Mouse (Mus musculus) kidney, embryonic 14.5 days (tissue): ENCODE measurements around the gene Naga. TPM values are rescaled to one million over a fixed set of nuclear protein-coding genes. Genes with fewer than 3 reads are reported as not detected.

Source experiments
- ATAC-seq: fragments of 200-750 bp; cut with Nextera tagmentation; 2 replicates; pipeline ENCODE4 v1.8.0; 2017; ENCODE audit warnings: moderate number of reproducible peaks, mild to moderate bottlenecking, moderate TSS enrichment, moderate library complexity; ENCODE audit not compliant: low FRiP score, low TSS enrichment
- H3K27ac ChIP-seq: fragments of 300-500 bp; sonication (generic); 2 replicates; pipeline ENCODE4 v1.5.1; 2014; ENCODE audit warnings: low read depth, mild to moderate bottlenecking, low read length, moderate library complexity, mixed read lengths
- H3K27me3 ChIP-seq: fragments of 300-500 bp; sonication (generic); 2 replicates; pipeline ENCODE4 v1.6.1; 2014; ENCODE audit warnings: mild to moderate bottlenecking, low read length; ENCODE audit not compliant: control insufficient read depth, insufficient read depth
- H3K36me3 ChIP-seq: fragments of 300-500 bp; sonication (generic); 2 replicates; pipeline ENCODE4 v1.6.1; 2014; ENCODE audit warnings: low read length, mixed read lengths; ENCODE audit not compliant: control insufficient read depth, insufficient read depth
- H3K4me1 ChIP-seq: fragments of 300-500 bp; sonication (generic); 2 replicates; pipeline ENCODE4 v1.6.1; 2014; ENCODE audit warnings: low read length, mixed read lengths; ENCODE audit not compliant: control insufficient read depth, insufficient read depth
- H3K4me2 ChIP-seq: fragments of 300-500 bp; sonication (generic); replicated peaks from 2 replicates; pipeline ENCODE4 v1.6.1; 2014; ENCODE audit warnings: low read depth, mild to moderate bottlenecking, low read length
- H3K4me3 ChIP-seq: fragments of 300-500 bp; sonication (generic); 2 replicates; pipeline ENCODE4 v1.5.1; 2014; ENCODE audit warnings: mild to moderate bottlenecking, low read length
- H3K9ac ChIP-seq: fragments of 300-500 bp; sonication (generic); 2 replicates; pipeline ENCODE4 v1.6.1; 2014; ENCODE audit warnings: low read depth, mild to moderate bottlenecking, low read length, moderate library complexity
- H3K9me3 ChIP-seq: fragments of 300-500 bp; sonication (generic); 2 replicates; pipeline ENCODE4 v1.6.1; 2016; ENCODE audit warnings: low read length; ENCODE audit not compliant: control insufficient read depth
- WGBS: fragments of 180-500 bp; shearing (Covaris S2); extraction: QIAGEN DNeasy Blood & Tissue Kit; methylation state at CpG from one replicate; pipeline ENCODE4 v1.1.7; 2014; 5-methylcytosine and 5-hydroxymethylcytosine counted together
- polyA plus RNA-seq: library from polyadenylated mRNA; unstranded; fragments of >200 nt; fragmentation: Nextera tagmentation; extraction: Ambion mirVana; gene quantifications from 2 replicates; pipeline ENCODE4 v1.2.1, GENCODE M21; 2014

Gene Naga
- polyA plus RNA-seq, 1 experiment from 2014 or later, result 57.3 TPM

GRCm38 (mm10) chr15:82335194-82335593 lies 3.5 kb downstream of the Naga start:
- Histone ChIP-seq H3K4me2 (no peak overlapping the region), H3K9ac (no peak overlapping the region), H3K4me1 (peaks cover 11% of the 10 kb centered on the region), H3K27me3 (no peaks in the 10 kb centered on the region), H3K4me3 (no peak overlapping the region), H3K27ac (no peak overlapping the region), H3K36me3 (peaks cover 31% of the 10 kb centered on the region), H3K9me3 (no peaks in the 10 kb centered on the region)
- ATAC-seq, result no peak
- WGBS, result 100% methylated on average over 4 of the region's 4 CpGs

- no peaks in the 10 kb centered on the region for H3K27me3 ChIP-seq
- 68% methylated on average over 2 of the region's 2 CpGs for WGBS
- no peak overlapping the region for H3K9ac ChIP-seq
- H3K4me3 ChIP-seq, result no peak overlapping the region
- H3K9me3 ChIP-seq, result no peaks in the 10 kb centered on the region
- peaks cover 8% of the 10 kb centered on the region; the same call in 1 of the 2 replicates for H3K36me3 ChIP-seq
- H3K4me1 ChIP-seq, result peaks cover 5% of the 10 kb centered on the region; the same call in 1 of the 2 replicates
- no peak for ATAC-seq
- H3K27ac ChIP-seq, result no peak overlapping the region
- H3K4me2 ChIP-seq, result no peak overlapping the region
Observed at GRCm38 (mm10) chr15:82325382-82325781, 13.3 kb downstream of the Naga start.

- Histone ChIP-seq H3K4me3 (no peak overlapping the region), H3K4me1 (peaks cover 5% of the 10 kb centered on the region; the same call in 1 of the 2 replicates), H3K9ac (no peak overlapping the region), H3K4me2 (no peak overlapping the region), H3K36me3 (no peaks in the 10 kb centered on the region), H3K27ac (no peak overlapping the region), H3K9me3 (no peaks in the 10 kb centered on the region), H3K27me3 (no peaks in the 10 kb centered on the region)
- 74% methylated on average over 8 of the region's 8 CpGs for WGBS
- ATAC-seq, result no peak
Observed at GRCm38 (mm10) chr15:82322195-82322594, 16.5 kb downstream of the Naga start.

- H3K27ac ChIP-seq, result no peak overlapping the region
- no peaks in the 10 kb centered on the region for H3K36me3 ChIP-seq
- 52% methylated on average over 1 of the region's 1 CpGs for WGBS
- H3K4me2 ChIP-seq, result no peak overlapping the region
- no peaks in the 10 kb centered on the region for H3K27me3 ChIP-seq
- no peak overlapping the region for H3K9ac ChIP-seq
- ATAC-seq, result no peak
- H3K9me3 ChIP-seq, result no peaks in the 10 kb centered on the region
- peaks cover 8% of the 10 kb centered on the region; the same call in 1 of the 2 replicates for H3K4me1 ChIP-seq
- H3K4me3 ChIP-seq, result no peak overlapping the region
Observed at GRCm38 (mm10) chr15:82319613-82320012, 19.1 kb downstream of the Naga start.

DNA sequence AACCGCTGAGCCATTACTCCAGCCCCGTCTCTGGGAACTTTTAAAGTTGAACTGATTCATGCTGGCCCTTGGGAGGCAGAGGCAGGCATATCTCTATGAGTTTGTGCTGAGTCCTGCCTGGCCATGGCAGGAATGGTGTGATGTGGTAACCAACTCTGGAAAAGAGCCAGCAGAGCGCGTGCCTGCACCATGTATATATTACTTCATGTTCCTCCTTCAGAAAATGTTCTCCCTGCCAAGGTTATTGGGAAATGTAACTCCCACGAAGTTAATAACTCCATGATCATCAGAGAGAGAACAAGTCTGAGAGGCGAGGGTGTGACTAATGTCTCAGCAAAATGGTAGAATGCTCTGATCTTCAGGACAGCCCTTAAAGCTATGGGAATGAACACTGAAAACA lies 20.9 kb downstream of the Naga start:
- no peak overlapping the region for H3K4me3 ChIP-seq
- no peaks in the 10 kb centered on the region for H3K27me3 ChIP-seq
- no peak overlapping the region for H3K27ac ChIP-seq
- H3K4me2 ChIP-seq, result no peak overlapping the region
- no peak overlapping the region for H3K9ac ChIP-seq
- peaks cover 4% of the 10 kb centered on the region; the same call in 1 of the 2 replicates for H3K4me1 ChIP-seq
- H3K9me3 ChIP-seq, result no peaks in the 10 kb centered on the region
- 87% methylated on average over 6 of the region's 6 CpGs for WGBS
- ATAC-seq, result no peak
- no peaks in the 10 kb centered on the region for H3K36me3 ChIP-seq

DNA sequence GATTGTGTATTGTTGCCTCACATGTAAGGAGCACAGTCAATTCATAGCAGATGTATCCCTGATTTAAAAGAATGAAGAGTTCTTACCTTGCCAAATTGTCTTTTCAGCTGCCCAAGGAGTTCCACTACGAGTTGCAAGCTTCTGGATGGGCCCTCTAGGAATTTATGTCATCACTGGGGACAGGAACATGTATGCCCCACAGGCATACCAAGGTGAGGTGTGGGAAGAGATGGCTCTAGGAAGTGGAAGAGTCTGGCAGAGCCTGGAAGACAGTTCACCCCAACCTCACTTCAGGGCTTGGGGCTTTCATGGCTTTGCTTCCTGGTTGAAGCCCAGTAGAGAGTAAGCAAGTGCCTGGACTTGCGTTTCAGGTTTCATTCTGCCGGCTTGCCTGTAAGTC lies 30.3 kb downstream of the Naga start:
- H3K4me3 ChIP-seq, result no peak overlapping the region
- no peaks in the 10 kb centered on the region for H3K27me3 ChIP-seq
- H3K9ac ChIP-seq, result no peak overlapping the region
- no peaks in the 10 kb centered on the region for H3K36me3 ChIP-seq
- H3K4me2 ChIP-seq, result no peak overlapping the region
- H3K4me1 ChIP-seq, result no peaks in the 10 kb centered on the region
- 78% methylated on average over 3 of the region's 3 CpGs for WGBS
- no peak overlapping the region for H3K27ac ChIP-seq
- no peak for ATAC-seq
- H3K9me3 ChIP-seq, result no peaks in the 10 kb centered on the region

- no peak overlapping the region for H3K4me3 ChIP-seq
- no peak for ATAC-seq
- H3K9ac ChIP-seq, result no peak overlapping the region
- no peak overlapping the region for H3K27ac ChIP-seq
- H3K9me3 ChIP-seq, result no peaks in the 10 kb centered on the region
- no peaks in the 10 kb centered on the region for H3K27me3 ChIP-seq
- 80% methylated on average over 3 of the region's 3 CpGs for WGBS
- no peaks in the 10 kb centered on the region for H3K4me1 ChIP-seq
- H3K36me3 ChIP-seq, result no peaks in the 10 kb centered on the region
- H3K4me2 ChIP-seq, result no peak overlapping the region
Observed at GRCm38 (mm10) chr15:82307107-82307506, 31.6 kb downstream of the Naga start.

DNA sequence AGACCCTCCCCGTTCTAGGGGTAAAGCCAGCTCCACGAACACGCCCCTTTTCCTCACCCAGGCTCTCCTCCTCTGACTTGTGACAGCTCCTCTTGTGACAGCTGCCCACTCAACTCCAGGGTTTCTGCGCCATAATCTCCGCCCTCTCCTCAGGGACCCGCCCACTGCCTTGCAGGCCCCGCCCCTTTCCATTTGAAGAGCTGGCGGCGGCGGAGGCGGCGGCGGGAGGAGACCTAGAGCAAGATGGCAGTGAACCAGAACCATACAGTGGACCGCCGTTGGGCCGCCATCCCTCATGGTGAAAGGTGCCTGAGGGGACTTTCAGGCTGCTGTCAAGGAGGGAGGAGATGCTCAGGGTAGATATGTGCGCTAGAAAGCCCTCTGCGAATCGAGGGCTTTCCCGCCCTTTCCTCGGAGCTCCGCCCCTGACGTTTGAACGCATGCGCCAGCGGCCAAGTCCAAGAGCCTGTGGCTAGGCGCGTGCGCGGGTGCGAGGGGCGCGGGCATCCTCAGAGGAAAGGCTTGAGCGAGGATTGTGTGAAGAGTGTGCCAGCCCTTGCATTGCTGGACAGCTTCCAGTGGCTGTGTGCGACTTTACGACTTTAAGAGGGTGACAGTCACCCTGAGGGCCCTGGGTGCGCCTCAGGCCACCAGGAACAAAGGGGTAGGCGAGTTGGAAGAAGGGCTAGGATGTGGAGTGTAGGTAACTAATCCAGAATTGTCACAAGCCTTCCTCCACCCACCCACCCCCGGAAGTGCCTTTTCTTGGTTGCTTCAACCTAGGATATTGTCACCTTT lies 39.8 kb downstream of the Naga start, which contains the start of gene Wbp2nl:
Wbp2nl (plus strand) TSS at position 191 of the 798 bp plus-strand sequence.
- peak; percentile 52; the same call in 1 of the 2 replicates for ATAC-seq
- H3K4me2 ChIP-seq, result no peak within 1 kb of the TSS
- no peaks in the 10 kb centered on the region for H3K9me3 ChIP-seq
- no peak within 1 kb of the TSS for H3K27ac ChIP-seq
- no peaks in the 10 kb centered on the region for H3K4me1 ChIP-seq
- WGBS, result 65% methylated on average over 39 of the region's 39 CpGs
- H3K4me3 ChIP-seq, result no peak within 1 kb of the TSS
- H3K36me3 ChIP-seq, result no peaks in the 10 kb centered on the region
- H3K27me3 ChIP-seq, result no peaks in the 10 kb centered on the region
- H3K9ac ChIP-seq, result no peak within 1 kb of the TSS

DNA sequence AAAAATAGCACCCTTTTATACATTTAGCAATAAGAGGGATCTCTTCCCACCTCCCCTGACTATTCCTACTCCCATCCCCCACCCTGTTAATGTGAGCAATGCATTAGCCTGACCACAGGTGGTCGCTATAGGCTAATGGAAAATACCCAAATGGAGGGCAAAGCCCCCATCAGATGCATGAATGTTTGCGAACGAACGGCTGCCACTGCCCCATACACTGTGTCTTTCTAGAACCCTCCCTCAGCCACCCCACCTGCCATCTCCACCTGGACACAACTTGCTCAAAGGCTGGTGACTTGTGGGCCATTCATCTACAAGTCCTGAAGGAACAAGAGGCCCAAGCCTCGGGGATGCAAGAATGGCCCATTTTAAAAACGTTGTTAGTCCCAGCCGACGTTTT lies 44.7 kb downstream of the Naga start:
- H3K9me3 ChIP-seq, result no peaks in the 10 kb centered on the region
- H3K4me1 ChIP-seq, result peaks cover 11% of the 10 kb centered on the region
- no peak for ATAC-seq
- H3K27ac ChIP-seq, result no peak overlapping the region
- no peak overlapping the region for H3K9ac ChIP-seq
- no peak overlapping the region for H3K4me2 ChIP-seq
- no peaks in the 10 kb centered on the region; the same call in 1 of the 2 replicates for H3K36me3 ChIP-seq
- H3K4me3 ChIP-seq, result no peak overlapping the region
- H3K27me3 ChIP-seq, result no peaks in the 10 kb centered on the region
- WGBS, result 59% methylated on average over 8 of the region's 8 CpGs
